Mouse (Mus musculus): ENCODE measurements around the gene Slc25a33.

DNA sequence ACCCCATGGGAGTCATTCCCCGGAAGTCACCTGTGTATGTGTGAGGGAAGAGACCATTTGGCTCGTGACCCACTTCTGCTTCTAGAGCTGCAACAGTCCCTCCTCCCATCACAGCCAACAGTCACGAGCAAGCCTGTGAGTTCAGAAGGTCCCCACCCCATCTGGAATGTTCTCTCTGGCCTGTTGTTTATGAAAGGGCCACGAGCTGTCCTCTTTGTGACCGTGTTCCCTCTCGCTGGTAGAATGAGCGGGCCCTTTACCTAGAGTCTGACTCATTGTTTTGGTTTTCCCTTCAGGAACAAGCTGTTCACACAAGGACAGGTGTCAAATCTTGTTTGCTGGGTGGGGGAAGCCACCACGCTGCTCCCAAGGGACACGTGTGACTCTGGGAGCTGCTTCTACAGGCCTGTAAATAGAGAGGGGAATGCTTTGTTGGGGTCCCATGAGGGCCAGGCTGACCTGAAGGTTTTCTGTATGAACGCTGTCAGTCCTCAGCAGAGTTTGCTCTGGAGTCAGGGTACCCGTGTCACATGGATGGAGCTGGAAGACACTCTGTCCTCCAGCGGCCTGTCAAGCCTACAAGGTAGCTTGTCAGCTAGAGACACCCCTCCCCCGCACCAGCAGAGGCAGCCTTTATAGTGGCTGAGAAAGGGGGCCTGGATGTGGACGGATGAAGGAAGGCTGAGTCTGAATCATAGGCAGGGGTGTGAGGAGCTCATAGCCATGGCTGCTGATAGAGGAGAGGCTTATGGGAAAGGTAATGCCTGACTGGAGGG, 39.5 kb upstream of the Slc25a33 start:
- TF ChIP-seq CTCF (IDR thresholded peaks at IDR 0.05; ENCODE audit: insufficient read depth, low read depth, low read length) = no peak
- TF ChIP-seq POLR2A (IDR thresholded peaks at IDR 0.05; ENCODE audit: insufficient read depth, low read depth, low read length) = no peak
